Mouse (Mus musculus) heart, postnatal 4 days (tissue): ENCODE results near the gene Efcab6. TPM values are rescaled to one million over a fixed set of nuclear protein-coding genes. Genes with fewer than 3 reads are reported as not detected.

Source experiments
- DNase-seq: peaks from one replicate; pipeline ENCODE4 v3.0.0; 2021
- total RNA-seq, 2 experiments: library from RNA; stranded (reverse); gene quantifications; 2 replicates each; pipeline ENCODE4 v1.2.3; 2021

Gene Efcab6
- total RNA-seq, 2 experiments from 2014 or later: not detected

GRCm38 (mm10) chr15:83877898-83878297 lies 187.3 kb downstream of the Efcab6 start:
- DNase-seq: no peak

- DNase-seq: no peak
Measured at GRCm38 (mm10) chr15:83877155-83877866, 187.9 kb downstream of the Efcab6 start.

- DNase-seq: no peak
Measured at GRCm38 (mm10) chr15:83870936-83871335, 194.2 kb downstream of the Efcab6 start.

GRCm38 (mm10) chr15:83865626-83866025 lies 199.6 kb downstream of the Efcab6 start:
- no peak for DNase-seq

GRCm38 (mm10) chr15:83857129-83857528 lies 208.1 kb downstream of the Efcab6 start:
- peak; percentile 78 for DNase-seq

- no peak for DNase-seq
Measured at GRCm38 (mm10) chr15:83853400-83853811, 211.8 kb downstream of the Efcab6 start.

GRCm38 (mm10) chr15:83848193-83848592 lies 217.0 kb downstream of the Efcab6 start:
- no peak for DNase-seq

- DNase-seq: no peak
Measured at GRCm38 (mm10) chr15:83847512-83847911, 217.7 kb downstream of the Efcab6 start.

- DNase-seq: no peak
Measured at GRCm38 (mm10) chr15:83846592-83846991, 218.6 kb downstream of the Efcab6 start.

- DNase-seq: no peak
Measured at GRCm38 (mm10) chr15:83845734-83846133, 219.4 kb downstream of the Efcab6 start.

- DNase-seq: no peak
Measured at GRCm38 (mm10) chr15:83842915-83843789, 222.0 kb downstream of the Efcab6 start.

GRCm38 (mm10) chr15:83842419-83842818 lies 222.8 kb downstream of the Efcab6 start:
- DNase-seq: no peak

GRCm38 (mm10) chr15:83840950-83841719 lies 224.0 kb downstream of the Efcab6 start:
- DNase-seq: no peak

GRCm38 (mm10) chr15:83832265-83832664 lies 232.9 kb downstream of the Efcab6 start:
- DNase-seq: no peak

GRCm38 (mm10) chr15:83829226-83829625 lies 236.0 kb downstream of the Efcab6 start:
- no peak for DNase-seq

- no peak for DNase-seq
Measured at GRCm38 (mm10) chr15:83828011-83828410, 237.2 kb downstream of the Efcab6 start.

Other genes starting within 250 kb of the Efcab6 start
- under 1 TPM; 0.19 to 0.38 TPM for gene Sult4a1, start 40.4 kb upstream of the Efcab6 start, total RNA-seq
- gene Pnpla5, start 57.8 kb upstream of the Efcab6 start, total RNA-seq: not detected
- gene Pnpla3, start 102.5 kb upstream of the Efcab6 start, total RNA-seq: 1 to 10 TPM in 1 of 2 experiments, under 1 TPM in 1; 0.21 to 1.1 TPM
- 100 to 1,000 TPM; 226 to 230 TPM for gene Samm50, start 126.9 kb upstream of the Efcab6 start, total RNA-seq
- gene Parvb, start 166.7 kb upstream of the Efcab6 start, total RNA-seq: 100 to 1,000 TPM; 172 to 177 TPM